Mouse (Mus musculus) stomach, postnatal 0 days (tissue): ENCODE measurements at regions not wholly inside any gene's neighbourhood (a gene's known extent, or its start where the extent isn't known, plus 50 kb on each side); places are given as distances from the start of the nearest gene placed in this dataset.

Experiments used
- ATAC-seq: fragments of 200-750 bp; cut with Nextera tagmentation; 2 replicates; pipeline ENCODE4 v1.8.0; 2017; ENCODE audit not compliant: low FRiP score, low TSS enrichment
- DNase-seq: peaks from one replicate; pipeline ENCODE4 v3.0.0-alpha.2; 2016; ENCODE audit warnings: low spot score
- H3K27ac ChIP-seq: fragments of 300-500 bp; sonication (generic); replicated peaks from 2 replicates; pipeline ENCODE4 v1.5.1; 2014; ENCODE audit warnings: mild to moderate bottlenecking, control low read depth
- H3K27me3 ChIP-seq: fragments of 300-500 bp; sonication (generic); 2 replicates; pipeline ENCODE4 v1.6.1; 2014; ENCODE audit warnings: low read length; ENCODE audit not compliant: control insufficient read depth, insufficient read depth
- H3K36me3 ChIP-seq: fragments of 300-500 bp; sonication (generic); 2 replicates; pipeline ENCODE4 v1.6.1; 2014; ENCODE audit warnings: low read length, mixed read lengths; ENCODE audit not compliant: control insufficient read depth, insufficient read depth
- H3K4me1 ChIP-seq: fragments of 300-500 bp; sonication (generic); replicated peaks from 2 replicates; pipeline ENCODE4 v1.6.1; 2014; ENCODE audit warnings: antibody characterized with exemption; ENCODE audit not compliant: control insufficient read depth, insufficient read depth
- H3K4me2 ChIP-seq: fragments of 300-500 bp; sonication (generic); replicated peaks from 2 replicates; pipeline ENCODE4 v1.6.1; 2014; ENCODE audit warnings: low read depth, mild to moderate bottlenecking, control low read depth, moderate library complexity
- H3K4me3 ChIP-seq: fragments of 300-500 bp; sonication (generic); 2 replicates; pipeline ENCODE4 v1.5.1; 2014; ENCODE audit warnings: low read depth, low read length, control low read depth
- H3K9ac ChIP-seq: fragments of 300-500 bp; sonication (generic); 2 replicates; pipeline ENCODE4 v1.6.1; 2014; ENCODE audit warnings: mild to moderate bottlenecking, low read length, control low read depth, mixed read lengths
- H3K9me3 ChIP-seq: fragments of 300-500 bp; sonication (generic); 2 replicates; pipeline ENCODE4 v1.6.1; 2016; ENCODE audit warnings: low read length; ENCODE audit not compliant: control insufficient read depth
- CTCF ChIP-seq: IDR thresholded peaks from 2 replicates; pipeline ENCODE4 v1.5.1; 2016; ENCODE audit warnings: antibody characterized with exemption, low read depth, mild to moderate bottlenecking, moderate library complexity
- EP300 ChIP-seq: optimal IDR thresholded peaks from 2 replicates; pipeline ENCODE3; 2016; ENCODE audit warnings: antibody characterized with exemption
- WGBS: fragments of 180-500 bp; shearing (Covaris S2); extraction: QIAGEN DNeasy Blood & Tissue Kit; methylation state at CpG from one replicate; pipeline ENCODE4 v1.1.7; 2014; 5-methylcytosine and 5-hydroxymethylcytosine counted together

DNA sequence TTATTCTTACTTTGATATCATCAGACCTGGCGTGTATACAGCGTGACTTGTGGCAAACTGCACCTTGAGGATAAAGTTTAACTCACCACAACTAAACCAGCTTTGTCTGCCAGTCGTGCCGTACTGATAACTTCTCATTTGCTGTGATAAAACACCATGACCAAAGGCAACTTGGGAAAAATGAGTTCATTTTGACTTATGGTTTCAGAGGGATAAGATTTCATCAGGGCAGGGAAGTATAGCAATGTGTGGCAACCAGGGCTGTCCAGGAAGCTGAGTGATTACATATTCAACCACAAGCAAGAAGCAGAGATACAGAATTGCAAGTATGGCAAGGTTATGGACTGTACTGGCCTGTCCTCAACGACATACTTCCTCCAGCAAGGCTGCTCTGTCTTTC lies 747.7 kb upstream of the Nudt12 start:
- Histone ChIP-seq H3K4me1 (no peaks in the 10 kb centered on the region), H3K9me3 (no peaks in the 10 kb centered on the region), H3K27me3 (no peaks in the 10 kb centered on the region), H3K36me3 (no peaks in the 10 kb centered on the region), H3K4me3 (no peak overlapping the region), H3K4me2 (no peak overlapping the region), H3K27ac (no peak overlapping the region), H3K9ac (no peak overlapping the region)
- 78% methylated on average over 5 of the region's 5 CpGs for WGBS
- DNase-seq (no peak), ATAC-seq (no peak)
- TF ChIP-seq CTCF (no peak), EP300 (no peak)

DNA sequence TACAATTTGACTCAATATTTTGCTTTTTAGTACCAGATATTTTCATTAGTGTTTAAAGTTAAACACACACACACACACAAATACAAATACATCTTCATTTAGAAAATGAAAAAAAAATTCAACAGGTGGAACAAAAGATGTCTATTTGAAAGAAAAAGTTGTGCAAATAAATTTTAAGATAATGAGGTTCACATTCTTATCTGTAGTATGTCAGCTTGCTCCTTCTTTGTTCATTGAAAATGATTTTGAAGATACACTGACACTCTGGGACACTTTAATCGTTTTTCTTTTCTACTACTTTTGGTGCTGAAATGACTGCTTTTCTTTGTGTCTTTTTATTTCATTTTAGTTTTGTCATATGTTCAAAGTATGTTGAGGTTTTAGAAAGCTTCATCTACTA lies 732.9 kb upstream of the Nudt12 start:
- no peak overlapping the region for H3K9ac ChIP-seq
- 52% methylated on average over 1 of the region's 1 CpGs for WGBS
- H3K27me3 ChIP-seq: no peaks in the 10 kb centered on the region
- no peak overlapping the region for H3K4me2 ChIP-seq
- H3K27ac ChIP-seq: no peak overlapping the region
- H3K4me3 ChIP-seq: no peak overlapping the region
- H3K36me3 ChIP-seq: no peaks in the 10 kb centered on the region
- H3K4me1 ChIP-seq: no peaks in the 10 kb centered on the region
- ATAC-seq: no peak
- DNase-seq: no peak
- TF ChIP-seq CTCF (no peak), EP300 (no peak)
- H3K9me3 ChIP-seq: no peaks in the 10 kb centered on the region
